Mouse (Mus musculus) A20 (cell line): ENCODE measurements around the gene Wipi2.

Experiments
- DNase-seq: peaks from one replicate; pipeline ENCODE4 v3.0.0-alpha.2; 2011; ENCODE audit warnings: low read depth, low spot score

The Wipi2 gene

DNA sequence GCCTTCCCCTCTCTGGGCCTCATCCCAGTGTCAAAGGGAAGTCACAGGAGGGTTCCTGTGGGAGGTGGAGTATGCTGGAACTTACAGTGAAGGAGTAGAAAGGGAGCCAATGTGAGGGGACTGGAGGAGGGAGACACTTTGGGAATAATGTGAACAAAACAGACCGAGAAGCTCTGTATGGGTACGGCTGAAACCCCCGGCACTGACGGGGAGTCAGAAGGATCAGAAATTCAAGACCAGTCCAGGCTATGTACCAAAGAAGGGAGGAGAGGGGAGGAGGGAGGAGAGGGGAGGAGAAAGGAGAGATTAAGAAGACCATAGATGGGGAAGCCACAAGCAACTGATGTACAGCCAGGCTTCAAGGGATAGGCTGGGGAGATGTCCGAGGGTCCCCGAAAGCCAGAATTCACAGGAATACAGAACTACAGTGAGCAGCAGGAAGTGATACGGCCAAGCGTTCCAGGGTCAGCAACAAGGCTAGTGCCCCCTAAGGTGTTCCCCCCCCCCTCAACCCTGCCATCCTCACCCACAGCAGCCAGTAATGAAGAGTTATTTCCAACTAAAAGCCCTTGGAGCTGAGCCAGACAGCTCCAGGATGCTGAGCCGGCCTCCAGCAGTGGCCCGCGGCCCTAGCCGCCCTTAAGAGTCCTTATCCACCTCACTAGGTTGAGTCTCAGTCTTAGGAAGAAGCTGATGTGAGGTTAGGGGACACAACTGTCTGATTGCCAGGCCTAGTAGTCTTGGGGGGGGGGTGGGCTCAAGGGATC, 65.7 kb downstream of the Wipi2 start:
- no peak for DNase-seq

DNA sequence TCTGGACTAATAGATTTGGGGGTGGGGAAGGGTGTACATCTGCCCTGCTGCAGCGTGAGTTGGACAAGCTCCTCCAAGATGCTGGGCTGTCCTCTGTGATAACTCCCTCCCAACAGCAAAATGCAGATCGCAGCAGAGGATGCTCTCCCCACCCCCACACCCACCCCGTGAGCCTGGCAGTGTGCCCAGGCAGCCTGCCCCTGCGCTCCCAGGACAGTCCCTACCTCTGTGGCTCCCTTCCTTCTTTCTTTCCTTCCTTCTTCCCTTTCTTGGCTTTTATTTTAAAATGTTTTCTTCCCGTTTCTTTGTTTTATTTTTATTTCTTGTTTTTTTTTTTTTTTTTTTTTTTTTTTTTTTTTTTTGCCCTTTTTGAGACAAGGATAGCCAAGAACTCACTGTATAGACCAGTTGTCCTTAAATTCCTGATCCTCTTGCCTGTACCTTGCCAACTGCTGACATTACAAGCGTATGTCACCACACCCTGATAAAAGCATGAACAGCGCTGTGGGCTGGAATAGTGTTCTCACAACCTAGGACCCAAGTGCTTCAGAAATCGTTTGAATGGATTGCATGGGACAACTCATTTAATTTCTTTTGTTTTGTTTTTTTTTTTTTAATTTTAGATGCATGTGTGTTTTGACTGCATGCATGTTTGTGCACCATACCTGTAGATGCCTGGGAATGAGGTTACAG, 66.4 kb downstream of the Wipi2 start:
- no peak for DNase-seq

DNA sequence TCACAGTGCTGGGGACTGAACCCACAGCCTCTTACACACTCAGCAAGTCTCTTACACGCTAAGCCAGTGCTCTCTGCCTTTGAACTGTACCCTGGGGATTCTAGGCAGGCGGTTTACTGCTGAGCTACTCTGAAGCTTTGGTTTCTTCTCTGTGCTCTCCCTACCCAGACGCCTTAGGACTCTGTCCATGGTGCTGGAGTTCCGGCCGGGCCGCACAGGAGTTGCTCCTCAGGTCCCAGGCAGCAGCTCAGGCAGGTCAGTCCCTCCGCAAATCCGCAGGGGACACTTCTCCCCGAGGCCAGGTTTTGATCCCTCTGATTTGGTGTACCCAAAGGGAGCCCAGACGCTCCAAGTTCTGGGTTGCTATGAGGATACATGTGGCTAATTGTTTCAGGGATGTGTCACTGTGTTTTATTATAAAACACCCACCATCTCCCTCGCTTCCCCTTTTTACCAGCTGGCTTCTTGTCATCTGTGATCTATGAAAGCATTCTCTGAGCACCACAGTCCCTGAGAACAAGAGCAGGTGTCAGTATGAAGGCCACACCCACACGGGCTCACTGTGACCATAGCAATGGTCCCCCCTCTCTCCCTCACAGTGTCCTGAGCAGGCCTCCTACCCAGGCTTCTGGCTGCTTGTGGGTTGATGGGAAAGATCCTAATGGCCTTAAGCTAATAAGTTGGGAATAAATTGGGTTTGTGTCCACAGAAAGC, 67.3 kb downstream of the Wipi2 start:
- peak; percentile 58 for DNase-seq

GRCm38 (mm10) chr5:142696258-142696657, 68.8 kb downstream of the Wipi2 start:
- DNase-seq: no peak

- no peak for DNase-seq
These were observed 69.4 kb downstream of the Wipi2 start for GRCm38 (mm10) chr5:142696865-142697264.

- no peak for DNase-seq
These were observed 70.2 kb downstream of the Wipi2 start for GRCm38 (mm10) chr5:142697742-142698141.

DNA sequence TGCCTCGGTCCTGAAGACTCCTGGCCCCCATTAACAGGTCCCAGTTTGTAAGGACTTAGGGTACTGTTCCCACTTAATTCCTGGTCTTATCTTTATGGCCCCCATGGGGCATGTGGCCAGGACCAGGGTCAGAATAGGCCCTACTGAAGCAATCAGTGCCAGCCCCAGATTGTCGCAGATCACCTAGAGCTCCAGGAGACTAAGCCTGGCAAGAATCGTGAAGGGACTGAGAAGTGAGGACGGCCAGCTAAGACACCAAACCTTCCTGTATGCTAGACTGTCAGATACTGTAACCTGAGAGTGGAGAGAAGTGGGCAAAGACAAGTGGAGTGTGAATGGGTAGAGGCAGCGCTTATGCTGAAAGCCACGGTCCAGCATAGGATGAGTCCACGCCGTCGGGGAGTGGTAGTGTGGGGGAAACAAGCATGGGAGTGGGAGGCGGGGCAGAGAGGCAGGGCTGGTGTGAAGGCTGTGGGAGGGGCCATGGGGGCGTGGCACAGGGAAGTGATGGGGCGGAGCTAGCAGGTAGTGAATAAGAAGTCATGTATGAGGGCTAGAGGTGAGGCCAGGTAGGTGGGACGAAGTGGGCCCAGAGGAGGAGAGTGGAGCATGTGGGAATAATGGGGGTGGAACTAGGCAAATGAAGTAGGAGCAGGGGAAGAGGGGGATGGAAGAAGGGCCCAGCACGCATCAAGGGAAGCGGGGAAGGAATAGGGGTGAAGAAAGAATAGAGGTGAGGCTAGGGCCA, 73.5 kb downstream of the Wipi2 start:
- no peak for DNase-seq

- no peak for DNase-seq
These were observed 74.4 kb downstream of the Wipi2 start for GRCm38 (mm10) chr5:142701651-142702510.

- DNase-seq: no peak
These were observed 75.1 kb downstream of the Wipi2 start for GRCm38 (mm10) chr5:142702511-142703138.

- DNase-seq: no peak
These were observed 76.1 kb downstream of the Wipi2 start for GRCm38 (mm10) chr5:142703569-142703968.

DNA sequence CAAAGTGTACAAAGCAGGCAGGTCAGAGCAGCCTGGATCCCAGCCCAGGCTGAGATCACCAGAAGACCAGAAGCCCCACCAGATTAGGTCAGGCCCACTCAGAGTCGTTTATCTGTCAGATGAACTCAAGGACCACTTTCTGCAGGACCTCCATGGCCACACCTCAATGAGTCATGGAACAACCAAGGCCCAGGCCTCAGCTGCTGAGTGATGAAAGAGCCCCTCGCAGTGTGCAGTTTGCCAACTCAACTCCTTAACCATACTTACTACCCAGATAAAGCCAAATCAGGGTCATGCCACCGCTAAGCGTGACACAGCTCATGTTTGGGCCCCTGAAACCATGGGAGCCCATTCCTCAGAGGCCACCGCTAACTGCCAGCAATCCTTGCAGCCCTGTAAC, 80.2 kb downstream of the Wipi2 start:
- DNase-seq: no peak

GRCm38 (mm10) chr5:142709436-142709835, 81.9 kb downstream of the Wipi2 start:
- DNase-seq: no peak

GRCm38 (mm10) chr5:142712373-142712772, 84.9 kb downstream of the Wipi2 start:
- DNase-seq: peak; percentile 7

DNA sequence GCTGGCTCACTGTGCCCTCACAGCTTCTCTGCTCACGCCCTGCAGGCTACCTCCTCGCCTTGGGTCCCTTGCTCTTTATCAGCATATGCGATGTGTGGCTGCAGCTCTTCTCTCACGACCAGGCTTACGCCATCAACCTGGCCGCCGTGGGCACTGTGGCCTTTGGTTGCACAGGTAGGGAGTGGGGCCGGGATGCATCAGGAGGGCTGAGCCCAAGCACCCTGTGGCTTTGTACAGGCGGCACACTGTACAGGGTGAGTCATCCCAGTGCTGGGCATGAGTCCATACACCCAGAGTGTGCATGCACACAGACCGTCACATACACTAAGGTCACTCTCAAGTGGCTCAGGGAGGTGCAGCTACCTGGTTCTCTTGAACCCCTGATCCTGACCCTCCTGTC, 86.5 kb downstream of the Wipi2 start:
- no peak for DNase-seq

- no peak for DNase-seq
These were observed 87.6 kb downstream of the Wipi2 start for GRCm38 (mm10) chr5:142715059-142715458.

DNA sequence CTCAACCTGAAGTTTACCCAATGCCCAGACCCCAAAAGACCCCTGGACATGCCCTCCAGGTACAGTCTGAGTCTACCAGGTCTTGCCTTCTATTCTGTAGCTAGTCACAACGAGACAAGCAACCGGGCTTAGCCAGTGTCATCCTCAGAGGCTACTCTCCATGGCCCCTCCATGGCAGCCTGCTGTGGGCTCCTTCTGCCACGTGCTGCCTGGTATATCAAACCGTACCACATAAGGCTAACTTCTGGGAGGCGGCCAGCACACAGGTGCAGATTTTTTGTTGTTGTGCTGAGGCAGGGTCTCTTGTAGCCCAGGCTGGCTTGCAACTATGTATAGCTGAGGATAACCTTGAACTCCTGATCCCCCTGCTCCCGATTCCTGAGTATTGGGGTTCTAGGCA, 88.6 kb downstream of the Wipi2 start:
- no peak for DNase-seq

- peak; percentile 64 for DNase-seq
These were observed 90.5 kb downstream of the Wipi2 start for GRCm38 (mm10) chr5:142718037-142718436.

DNA sequence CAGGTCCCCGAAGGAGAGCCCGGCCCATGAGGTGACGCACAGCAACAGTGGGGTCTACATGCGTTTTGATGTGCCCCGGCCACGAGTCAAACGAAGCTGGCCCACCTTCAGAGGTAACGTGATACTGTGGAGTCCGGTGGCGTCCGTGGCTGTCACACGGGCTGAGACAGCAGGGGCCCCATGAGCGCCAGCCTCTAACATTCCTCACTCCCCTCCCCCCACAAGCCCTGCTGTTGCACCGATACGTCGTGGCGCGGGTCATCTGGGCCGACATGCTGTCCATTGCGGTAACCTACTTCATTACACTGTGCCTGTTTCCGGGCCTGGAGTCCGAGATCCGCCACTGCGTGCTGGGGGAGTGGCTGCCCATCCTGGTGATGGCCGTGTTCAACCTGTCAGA, 91.0 kb downstream of the Wipi2 start:
- DNase-seq: no peak

DNA sequence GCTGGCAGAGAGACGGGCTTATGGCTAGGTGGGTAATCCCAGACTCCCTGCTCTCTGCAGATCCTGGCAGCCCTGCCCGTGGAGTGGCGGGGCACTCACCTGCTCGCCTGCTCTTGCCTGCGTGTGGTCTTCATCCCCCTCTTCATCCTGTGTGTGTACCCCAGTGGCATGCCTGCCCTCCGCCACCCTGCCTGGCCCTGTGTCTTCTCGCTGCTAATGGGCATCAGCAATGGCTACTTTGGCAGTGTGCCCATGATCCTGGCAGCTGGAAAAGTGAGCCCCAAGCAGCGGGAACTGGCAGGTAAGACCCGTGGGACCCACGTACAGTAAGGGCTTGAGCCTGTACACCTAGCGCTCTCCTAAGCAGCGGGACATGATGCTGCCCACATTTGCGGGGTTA, 92.4 kb downstream of the Wipi2 start:
- no peak for DNase-seq
